Mouse (Mus musculus) liver, embryonic 14.5 days (tissue): ENCODE data around the gene Frmd8.

Experiments used
- CTCF ChIP-seq: IDR thresholded peaks from 2 replicates; pipeline ENCODE4 v1.5.1; 2016; ENCODE audit warnings: antibody characterized with exemption, low read depth, control low read depth
- EP300 ChIP-seq: IDR thresholded peaks from 2 replicates; pipeline ENCODE4 v1.6.1; 2016; ENCODE audit warnings: antibody characterized with exemption, low read depth

GRCm38 (mm10) chr19:5846557-5847305 is 28.3 kb downstream of the Frmd8 start:
- TF ChIP-seq EP300: 0 out of 2 replicates have a peak, but pooled peaks have one; percentile 28
- TF ChIP-seq CTCF: no peak
